Mouse (Mus musculus): Measurements from ENCODE around the gene Wwp2.

- TF ChIP-seq CTCF (IDR thresholded peaks at IDR 0.05; ENCODE audit: borderline replicate concordance, extremely low read depth, insufficient read depth, insufficient read length) (no peak), POLR2A (IDR thresholded peaks at IDR 0.05; ENCODE audit: borderline replicate concordance, extremely low read depth, insufficient read depth, insufficient read length, poor library complexity, severe bottlenecking) (no peak)
Measured at GRCm38 (mm10) chr8:107497708-107498107, 61.5 kb downstream of the Wwp2 start.

All from brain, embryonic 14.5 days (tissue).